Mouse (Mus musculus) myocyte (in vitro differentiated cells): Measurements from ENCODE around the gene Mtch2. TPM values are rescaled to one million over a fixed set of nuclear protein-coding genes. Genes with fewer than 3 reads are reported as not detected.
"Not testable (repeated sequence)": the region's sequence is repeated elsewhere in the genome, so short reads cannot be mapped to it uniquely, and the experiment has no call there.

Experiments
- H3K27me3 ChIP-seq: one replicate; pipeline ENCODE4 v1.6.1; 2011; ENCODE audit not compliant: control insufficient read depth, insufficient read depth, insufficient read length
- H3K36me3 ChIP-seq: one replicate; pipeline ENCODE4 v1.6.1; 2011; ENCODE audit not compliant: control insufficient read depth, insufficient read depth
- H3K4me2 ChIP-seq: one replicate; pipeline ENCODE4 v1.6.1; 2011; ENCODE audit warnings: low read depth, control low read depth
- H3K4me3 ChIP-seq: one replicate; pipeline ENCODE4 v1.5.1; 2011; ENCODE audit warnings: mild to moderate bottlenecking, control low read depth, moderate library complexity
- H3K79me2 ChIP-seq: one replicate; pipeline ENCODE4 v1.6.1; 2011; ENCODE audit not compliant: control insufficient read depth, insufficient read depth
- H3ac ChIP-seq: one replicate; pipeline ENCODE4 v1.6.1; 2011; ENCODE audit not compliant: control insufficient read depth, insufficient read length
- CEBPB ChIP-seq: IDR thresholded peaks from 2 replicates; pipeline ENCODE4 v1.6.1; 2011; ENCODE audit warnings: mild to moderate bottlenecking, moderate library complexity; ENCODE audit not compliant: poor library complexity, insufficient read depth, severe bottlenecking
- E2F4 ChIP-seq: IDR thresholded peaks from one replicate; pipeline ENCODE4 v1.6.1; 2011; ENCODE audit warnings: mild to moderate bottlenecking, control low read depth, moderate library complexity; ENCODE audit not compliant: insufficient read depth
- MAX ChIP-seq: IDR thresholded peaks from one replicate; pipeline ENCODE4 v1.6.1; 2011; ENCODE audit warnings: low read depth, mild to moderate bottlenecking, control low read depth
- MYOD1 ChIP-seq, 3 experiments: IDR thresholded peaks; one replicate each; pipeline ENCODE4 v1.6.1; 2011; ENCODE audit warnings: control low read depth in 2 of 3, low read depth in 2 of 3, mild to moderate bottlenecking in 2 of 3, moderate library complexity in 1 of 3; ENCODE audit not compliant: insufficient read length in 2 of 3, control insufficient read depth in 1 of 3
- MYOG ChIP-seq, 3 experiments: IDR thresholded peaks; one replicate each; pipeline ENCODE4 v1.6.1; 2011; ENCODE audit warnings: control low read depth in 2 of 3, low read depth in 2 of 3, mild to moderate bottlenecking in 2 of 3; ENCODE audit not compliant: insufficient read length in 2 of 3, control insufficient read depth in 1 of 3, insufficient read depth in 1 of 3
- POLR2A ChIP-seq: IDR thresholded peaks from one replicate; pipeline ENCODE4 v1.6.1; 2011; ENCODE audit warnings: low read depth, mild to moderate bottlenecking, control low read depth, moderate library complexity; ENCODE audit not compliant: insufficient read length
- POLR2AphosphoS2 ChIP-seq: IDR thresholded peaks from one replicate; pipeline ENCODE4 v1.6.1; 2011; ENCODE audit warnings: low read depth, control low read depth; ENCODE audit not compliant: insufficient read length
- REST ChIP-seq: IDR thresholded peaks from one replicate; pipeline ENCODE4 v1.6.1; 2011; ENCODE audit warnings: mild to moderate bottlenecking, control low read depth, moderate library complexity; ENCODE audit not compliant: insufficient read depth, insufficient read length
- SRF ChIP-seq: IDR thresholded peaks from one replicate; pipeline ENCODE4 v1.6.1; 2011; ENCODE audit warnings: low read depth; ENCODE audit not compliant: control insufficient read depth, insufficient read length
- TCF12 ChIP-seq: IDR thresholded peaks from one replicate; pipeline ENCODE4 v1.6.1; 2011; ENCODE audit warnings: mild to moderate bottlenecking, control low read depth; ENCODE audit not compliant: poor library complexity, insufficient read depth, severe bottlenecking
- TCF3 ChIP-seq: IDR thresholded peaks from one replicate; pipeline ENCODE4 v1.6.1; 2011; ENCODE audit warnings: low read depth, control low read depth; ENCODE audit not compliant: insufficient read length
- USF1 ChIP-seq: IDR thresholded peaks from one replicate; pipeline ENCODE4 v1.6.1; 2011; ENCODE audit warnings: low read depth, mild to moderate bottlenecking, control low read depth, moderate library complexity
- polyA plus RNA-seq: library from polyadenylated mRNA; unstranded; fragments of >200 nt; fragmentation: generic; extraction: Trizol; gene quantifications from one replicate; pipeline ENCODE4 v1.2.1, GENCODE M21; 2012; ENCODE audit warnings: missing spikeins

Gene Mtch2
- polyA plus RNA-seq, 1 experiment = 170 TPM

GRCm38 (mm10) chr2:90816144-90816543 lies 30.8 kb upstream of the Mtch2 start:
- no peak overlapping the region for H3K4me3 ChIP-seq
- no peak overlapping the region for H3K4me2 ChIP-seq
- no peak overlapping the region for H3ac ChIP-seq
- H3K36me3 ChIP-seq = no peaks in the 10 kb centered on the region
- no peaks in the 10 kb centered on the region for H3K79me2 ChIP-seq
- no peak for TF ChIP-seq MAX
- no peak for TF ChIP-seq SRF
- TF ChIP-seq MYOD1 (IDR thresholded peaks at IDR 0.05; ENCODE audit: control insufficient read depth in 1 of 3, insufficient read length in 2 of 3, low read depth in 2 of 3) = no peak
- TF ChIP-seq E2F4 = no peak
- no peak for TF ChIP-seq CEBPB
- no peak for TF ChIP-seq POLR2A
- TF ChIP-seq MYOG (IDR thresholded peaks at IDR 0.05; ENCODE audit: control insufficient read depth in 1 of 3, insufficient read depth in 1 of 3, insufficient read length in 2 of 3, low read depth in 2 of 3) = no peak
- TF ChIP-seq USF1 = no peak
- TF ChIP-seq POLR2AphosphoS2 = no peak
- TF ChIP-seq TCF3 = no peak
- no peak for TF ChIP-seq REST
- no peak for TF ChIP-seq TCF12
- H3K27me3 ChIP-seq = no peaks in the 10 kb centered on the region

DNA sequence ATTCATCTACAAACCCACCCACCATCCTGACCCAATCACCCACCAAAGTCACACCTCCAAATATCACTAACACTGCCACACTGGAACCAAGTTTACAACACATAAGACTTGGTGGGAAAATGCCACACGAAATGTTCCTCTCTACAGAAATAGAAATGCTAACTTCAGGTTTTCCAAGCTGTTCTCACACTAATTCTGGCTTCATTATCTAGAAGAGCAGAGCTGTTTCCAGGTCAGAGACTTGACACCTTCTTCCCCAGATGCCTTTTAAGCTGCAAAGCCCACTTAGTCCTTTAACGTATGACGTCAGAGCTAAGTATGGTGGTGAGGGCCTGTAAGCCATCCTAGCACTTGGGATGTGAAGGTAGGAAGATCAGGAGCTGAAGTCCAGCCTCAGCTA lies 28.2 kb upstream of the Mtch2 start:
- Histone ChIP-seq H3K36me3 (no peaks in the 10 kb centered on the region), H3K27me3 (no peaks in the 10 kb centered on the region), H3ac (no peak overlapping the region), H3K79me2 (no peaks in the 10 kb centered on the region), H3K4me3 (no peak overlapping the region), H3K4me2 (no peak overlapping the region)
- no peak for TF ChIP-seq REST
- TF ChIP-seq SRF = no peak
- no peak for TF ChIP-seq CEBPB
- TF ChIP-seq POLR2A = no peak
- TF ChIP-seq E2F4 = no peak
- TF ChIP-seq TCF12 = no peak
- TF ChIP-seq USF1 = no peak
- TF ChIP-seq TCF3 = no peak
- TF ChIP-seq MYOD1 (IDR thresholded peaks at IDR 0.05; ENCODE audit: control insufficient read depth in 1 of 3, insufficient read length in 2 of 3, low read depth in 2 of 3) = no peak

- TF ChIP-seq E2F4 = no peak
- TF ChIP-seq MYOG (IDR thresholded peaks at IDR 0.05; ENCODE audit: control insufficient read depth in 1 of 3, insufficient read depth in 1 of 3, insufficient read length in 2 of 3, low read depth in 2 of 3) = no peak
- no peak for TF ChIP-seq REST
- TF ChIP-seq CEBPB = no peak
- TF ChIP-seq TCF12 = no peak
- TF ChIP-seq TCF3 = no peak
- TF ChIP-seq MYOD1 (IDR thresholded peaks at IDR 0.05; ENCODE audit: control insufficient read depth in 1 of 3, insufficient read length in 2 of 3, low read depth in 2 of 3) = no peak
- Histone ChIP-seq H3K27me3 (no peaks in the 10 kb centered on the region), H3K79me2 (no peaks in the 10 kb centered on the region), H3K4me3 (no peak overlapping the region), H3K4me2 (no peak overlapping the region), H3K36me3 (no peaks in the 10 kb centered on the region), H3ac (no peak overlapping the region)
These were observed 26.1 kb upstream of the Mtch2 start for GRCm38 (mm10) chr2:90820894-90821293.

DNA sequence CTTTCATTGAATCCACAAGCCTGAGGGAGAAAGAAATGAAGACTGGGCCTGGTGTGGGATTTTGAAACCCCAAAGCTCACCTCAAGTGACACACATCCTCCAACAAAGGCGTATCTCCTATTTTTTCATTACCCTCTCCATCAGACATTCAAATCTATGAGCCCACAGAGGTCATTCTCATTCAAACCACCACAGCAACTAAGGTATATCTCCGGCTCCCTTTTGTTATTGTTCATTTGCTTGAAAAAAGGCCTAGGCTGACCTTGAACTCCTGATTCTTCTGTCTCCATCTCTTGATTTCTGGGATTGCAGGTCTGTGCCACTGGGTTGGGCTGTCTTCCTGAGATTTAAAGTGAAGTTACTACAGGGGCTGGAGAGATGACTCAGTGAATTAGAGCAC lies 24.0 kb upstream of the Mtch2 start:
- H3K4me2 ChIP-seq = no peak overlapping the region
- no peaks in the 10 kb centered on the region for H3K27me3 ChIP-seq
- H3K4me3 ChIP-seq = no peak overlapping the region
- no peaks in the 10 kb centered on the region for H3K79me2 ChIP-seq
- H3ac ChIP-seq = no peak overlapping the region
- no peak for TF ChIP-seq TCF3
- no peak for TF ChIP-seq POLR2A
- TF ChIP-seq CEBPB = no peak
- no peak for TF ChIP-seq TCF12
- TF ChIP-seq USF1 = no peak
- TF ChIP-seq REST = no peak
- no peak for TF ChIP-seq SRF
- TF ChIP-seq MAX = no peak
- TF ChIP-seq MYOD1 (IDR thresholded peaks at IDR 0.05; ENCODE audit: control insufficient read depth in 1 of 3, insufficient read length in 2 of 3, low read depth in 2 of 3) = no peak
- no peak for TF ChIP-seq POLR2AphosphoS2
- TF ChIP-seq E2F4 = no peak
- TF ChIP-seq MYOG (IDR thresholded peaks at IDR 0.05; ENCODE audit: control insufficient read depth in 1 of 3, insufficient read depth in 1 of 3, insufficient read length in 2 of 3, low read depth in 2 of 3) = no peak
- H3K36me3 ChIP-seq = no peaks in the 10 kb centered on the region

DNA sequence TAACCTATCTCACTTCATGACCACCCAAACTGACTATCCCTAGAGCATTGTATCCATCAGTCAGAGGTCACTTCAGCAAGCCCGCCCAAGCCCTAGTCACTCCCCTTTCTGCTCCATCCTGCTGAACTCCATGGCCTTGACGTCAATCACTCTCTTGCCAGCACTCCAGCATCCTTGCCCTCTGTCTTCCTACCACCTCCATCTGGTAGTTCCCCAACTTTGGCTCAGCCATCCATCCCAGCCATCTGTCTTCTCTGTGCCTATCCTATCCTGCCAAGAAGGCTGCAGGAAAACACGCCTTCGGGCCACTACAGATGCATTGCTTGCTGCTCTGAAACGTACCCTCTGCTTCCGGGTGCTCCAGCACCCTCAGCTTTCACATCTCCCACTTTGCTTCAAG lies 23.2 kb upstream of the Mtch2 start:
- H3K4me3 ChIP-seq = no peak overlapping the region
- no peaks in the 10 kb centered on the region for H3K36me3 ChIP-seq
- H3ac ChIP-seq = no peak overlapping the region
- TF ChIP-seq MYOG (IDR thresholded peaks at IDR 0.05; ENCODE audit: control insufficient read depth in 1 of 3, insufficient read depth in 1 of 3, insufficient read length in 2 of 3, low read depth in 2 of 3) (no peak), POLR2AphosphoS2 (no peak), E2F4 (no peak), CEBPB (no peak), MYOD1 (IDR thresholded peaks at IDR 0.05; ENCODE audit: control insufficient read depth in 1 of 3, insufficient read length in 2 of 3, low read depth in 2 of 3) (no peak), MAX (no peak), TCF12 (no peak), POLR2A (no peak)
- H3K27me3 ChIP-seq = no peaks in the 10 kb centered on the region
- no peak overlapping the region for H3K4me2 ChIP-seq
- H3K79me2 ChIP-seq = no peaks in the 10 kb centered on the region

DNA sequence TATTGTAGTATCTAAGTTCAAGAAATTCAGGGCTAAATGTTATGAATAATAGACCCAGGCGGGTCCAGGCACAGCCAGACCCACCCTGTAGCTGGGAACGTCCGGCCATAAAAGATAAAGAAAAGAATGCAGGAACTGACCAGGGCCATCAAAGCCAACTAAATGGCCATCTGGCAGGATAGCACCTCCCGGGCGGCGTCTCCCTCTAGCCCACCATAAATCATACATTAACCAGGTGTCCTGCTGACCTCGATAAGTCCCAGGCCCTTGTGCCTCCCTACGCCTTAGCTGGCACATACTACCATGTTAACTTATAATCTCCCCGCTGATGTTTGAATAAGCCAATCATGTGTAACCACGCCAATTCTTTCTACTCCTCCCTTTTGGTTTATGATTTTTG lies 22.4 kb upstream of the Mtch2 start:
- H3K79me2 ChIP-seq, H3K36me3 ChIP-seq, H3K4me2 ChIP-seq, H3K4me3 ChIP-seq, H3ac ChIP-seq, H3K27me3 ChIP-seq: not testable (repeated sequence)
